Mouse (Mus musculus) layer of hippocampus, adult 18-20 months (tissue): ENCODE data around the gene Cd164. TPM values are rescaled to one million over a fixed set of nuclear protein-coding genes. Genes with fewer than 3 reads are reported as not detected.

Experiments used
- DNase-seq, 2 experiments: peaks; one replicate each; pipeline ENCODE4 v3.0.0; 2022; ENCODE audit warnings: low spot score in 2 of 2
- long read RNA-seq: library from polyadenylated mRNA; stranded (forward); transcript quantifications from one replicate; pipeline ENCODE4 v2.0.0, GENCODE M21; 2021
- total RNA-seq, 2 experiments: library from RNA; stranded (reverse); gene quantifications; 2 replicates each; pipeline ENCODE4 v1.2.3; 2021

Gene Cd164
- 10 to 100 TPM; 60.7 to 68.2 TPM for total RNA-seq
- long read RNA-seq, transcript Cd164-201 (6 exons, 2,922 nt) = major isoform, 47 of 53 reads
- long read RNA-seq, partial matches to known transcripts = 1 of 53 reads
- long read RNA-seq, other reads (novel, unspliced or antisense) = 5 of 53 reads

DNA sequence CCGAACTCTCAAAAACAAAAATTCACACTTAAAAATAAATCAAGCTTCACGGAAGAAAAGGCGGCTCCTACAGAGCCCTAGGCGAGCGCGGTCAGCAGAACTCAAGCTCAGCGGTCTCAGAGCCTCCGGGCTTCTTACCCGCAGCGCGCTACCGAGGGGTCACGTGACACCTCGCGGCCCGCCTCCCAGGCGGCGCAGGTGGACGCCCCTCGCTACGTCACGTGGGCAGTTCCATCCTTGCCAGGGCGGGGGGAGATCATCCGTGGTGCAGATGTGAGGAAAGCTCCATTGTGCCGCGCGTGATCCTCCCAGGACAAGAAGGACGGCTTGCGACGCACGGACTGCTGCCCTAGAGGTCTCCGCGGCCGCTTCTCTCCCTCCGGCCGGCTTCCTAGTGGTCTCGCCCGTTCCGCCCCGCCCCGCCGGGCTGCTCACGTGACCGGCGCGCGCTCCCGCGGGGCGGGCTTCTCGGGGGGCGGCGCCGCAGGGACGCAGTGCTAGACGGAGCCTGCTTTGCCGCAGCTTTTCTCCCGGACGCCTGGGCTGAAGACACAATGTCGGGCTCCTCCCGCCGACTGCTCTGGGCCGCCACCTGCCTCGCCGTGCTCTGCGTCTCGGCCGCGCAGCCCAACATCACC lies at the start of gene Cd164:
Gene Cd164, plus strand, starts transcription at position 434 of the 638 bp plus-strand sequence.
- peak; percentile 82 to 94 for DNase-seq

DNA sequence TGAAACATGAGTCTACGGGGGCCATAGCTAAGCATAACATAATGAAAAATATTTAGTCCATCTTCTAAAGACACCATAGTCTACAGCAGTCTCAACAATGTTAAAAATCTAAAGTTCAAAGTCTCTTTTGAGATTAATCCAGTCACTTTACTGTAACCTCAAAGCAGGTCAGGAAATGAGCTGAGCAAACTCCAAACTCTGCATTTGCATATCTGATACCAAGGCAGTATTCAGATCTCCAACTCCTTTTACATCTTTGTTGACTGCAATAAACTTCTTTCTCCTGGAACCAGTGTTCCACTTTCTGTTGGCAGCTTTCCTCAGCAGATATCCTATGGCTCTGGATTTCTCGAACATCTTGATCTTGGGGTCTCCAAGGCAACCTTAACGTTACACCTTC lies 48.5 kb upstream of the Cd164 start:
- DNase-seq = no peak

DNA sequence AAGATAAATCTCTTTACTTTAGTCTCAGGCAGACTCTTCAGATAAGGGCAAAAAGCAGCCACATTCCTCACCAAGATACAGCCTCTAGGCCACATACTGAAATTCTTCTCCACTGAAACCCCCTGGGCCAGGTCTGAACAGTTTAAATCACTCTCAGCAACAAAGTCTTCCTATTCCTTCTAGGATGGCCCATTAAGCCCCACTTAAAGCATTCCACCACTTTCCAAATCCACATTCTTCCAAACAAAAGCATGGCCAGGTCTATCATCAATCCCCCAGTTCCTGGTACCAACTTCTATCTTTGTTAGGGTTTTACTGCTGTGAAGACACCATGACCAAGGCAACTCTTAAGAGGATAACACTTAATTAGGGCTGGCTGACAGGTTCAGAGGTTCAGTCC lies 46.7 kb upstream of the Cd164 start:
- DNase-seq = no peak

DNA sequence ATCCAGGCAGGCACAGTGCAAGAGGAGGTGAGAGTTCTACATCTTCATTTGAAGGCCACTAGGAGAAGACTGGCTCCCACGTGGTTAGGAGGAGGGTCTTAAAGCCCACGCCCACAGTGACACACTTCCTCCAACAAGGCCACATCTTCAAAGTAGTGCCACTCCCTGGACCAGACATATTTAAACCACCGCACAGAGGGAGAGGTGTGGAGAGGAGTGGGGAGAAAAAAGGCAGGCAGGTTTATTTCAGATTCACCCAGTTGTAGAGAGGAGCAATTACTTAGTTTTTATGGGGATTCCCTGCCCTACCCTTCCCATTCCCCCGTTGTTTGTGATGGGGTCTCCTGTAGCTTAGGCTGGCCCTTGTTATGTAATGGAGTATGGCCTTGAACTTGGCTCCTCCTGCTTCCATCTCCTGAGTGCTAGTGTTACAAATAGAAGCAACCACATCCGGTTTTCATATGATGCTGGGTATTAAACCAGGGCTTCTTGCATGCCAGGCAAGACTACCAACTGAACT lies 46.2 kb upstream of the Cd164 start:
- no peak for DNase-seq

DNA sequence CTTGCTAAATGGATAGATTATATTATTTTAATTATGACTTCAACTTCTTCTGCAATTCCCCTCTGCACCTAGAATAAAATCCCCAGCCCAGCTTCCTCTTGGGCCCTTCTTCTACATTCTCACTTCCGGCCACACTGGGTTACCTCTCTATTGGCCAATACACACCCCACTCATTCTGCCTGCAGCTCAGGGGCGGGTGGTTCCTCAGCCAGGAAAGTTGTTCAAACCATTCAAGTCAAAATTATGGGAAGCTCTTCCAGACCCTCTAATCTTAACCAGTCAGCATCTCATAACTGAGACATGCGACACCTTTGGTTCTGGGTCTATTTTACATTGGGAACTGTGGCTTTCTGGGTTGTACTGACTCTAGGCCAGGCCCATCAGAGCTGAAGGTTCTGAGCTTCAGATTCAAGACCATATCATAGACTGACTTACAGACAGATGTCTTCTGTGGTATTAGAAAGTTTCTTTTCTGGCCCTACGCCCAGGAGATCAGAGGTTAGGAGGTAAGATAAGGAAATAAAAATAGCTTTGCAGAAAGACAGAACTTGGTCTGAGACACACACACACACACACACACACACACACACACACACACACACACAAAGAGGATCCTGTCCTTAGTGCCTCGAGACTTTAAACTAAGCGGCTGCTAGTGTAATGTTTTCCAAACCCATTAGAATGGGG lies 45.3 kb upstream of the Cd164 start:
- DNase-seq = no peak

DNA sequence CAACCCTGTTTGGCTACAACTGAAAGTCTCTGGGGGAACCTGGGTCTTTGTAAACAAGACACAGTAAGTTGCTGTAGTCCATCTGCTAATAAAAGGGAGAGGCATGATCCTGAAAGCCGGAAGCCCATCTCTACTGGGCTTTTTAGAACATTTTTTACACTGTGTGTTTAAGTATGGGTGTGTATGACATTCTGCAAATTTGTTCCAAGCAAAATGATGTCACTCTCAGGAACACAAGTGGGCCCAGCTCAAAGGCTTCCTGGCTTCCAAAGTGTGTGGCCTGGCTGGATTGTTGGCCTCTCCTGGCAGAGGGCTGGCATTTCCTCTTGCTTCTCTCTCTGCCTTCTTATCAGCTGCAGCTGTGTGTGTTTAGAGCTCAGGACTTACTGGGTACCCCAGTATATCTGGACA lies 44.2 kb upstream of the Cd164 start:
- no peak for DNase-seq

DNA sequence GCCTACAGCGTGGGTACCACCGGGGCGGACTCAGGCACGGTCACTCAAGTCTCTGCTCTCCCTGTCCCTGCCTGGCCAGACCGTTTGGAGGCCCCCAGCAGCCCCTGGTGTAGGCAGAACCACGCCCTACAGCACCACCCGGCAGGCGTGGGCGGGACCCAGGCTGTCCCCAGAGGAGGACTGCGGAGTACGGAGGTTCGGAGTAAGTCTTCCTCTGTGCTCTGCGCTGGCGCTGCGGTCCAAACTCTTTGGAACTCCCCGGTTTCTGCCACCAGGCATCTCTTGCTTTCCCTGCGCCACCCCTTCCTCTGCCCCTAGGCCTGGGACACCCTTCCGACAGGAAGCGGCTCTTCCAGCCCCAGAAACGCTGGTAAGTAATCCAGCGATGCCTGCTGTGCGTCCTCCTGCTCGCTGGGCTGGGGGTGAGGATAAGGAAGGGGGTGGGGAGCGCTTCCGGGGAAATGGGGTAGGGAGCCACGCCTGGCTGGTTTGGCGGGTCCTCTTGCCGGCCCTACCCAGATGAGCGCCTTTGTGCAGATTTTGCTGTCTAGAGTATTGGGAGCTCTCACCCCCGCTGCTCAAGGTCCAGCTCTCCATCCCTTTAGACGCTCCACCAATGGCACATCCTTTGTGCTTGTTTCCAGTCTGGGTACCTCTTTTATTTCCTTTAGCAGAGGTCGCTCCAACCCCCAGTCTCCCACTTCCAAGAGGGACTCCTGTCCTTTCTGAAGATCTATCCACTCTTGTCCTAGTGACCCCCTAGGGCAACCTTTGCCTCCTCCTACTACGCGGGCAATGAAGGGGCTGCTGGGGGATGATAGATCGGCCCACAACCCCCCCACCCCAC lies 42.8 kb upstream of the Cd164 start, which contains the start of gene Mical1:
Gene Mical1, plus strand, starts transcription at position 144 of the 847 bp plus-strand sequence.
- peak in 1 of 2 experiments; percentile 39 for DNase-seq

DNA sequence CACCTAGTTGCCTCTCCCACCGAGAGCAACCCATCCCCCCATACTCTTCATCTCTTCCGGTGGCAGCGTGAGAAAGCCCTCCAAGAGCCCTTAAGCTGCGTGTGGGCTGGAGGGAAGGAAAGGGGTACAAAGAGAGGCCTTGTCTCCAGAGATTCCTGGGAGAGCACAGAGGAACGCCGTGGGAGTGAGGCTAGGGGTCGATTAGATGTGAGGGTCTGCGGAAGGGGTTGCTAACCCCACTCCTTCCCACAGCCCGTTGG lies 42.3 kb upstream of the Cd164 start:
- DNase-seq = no peak

DNA sequence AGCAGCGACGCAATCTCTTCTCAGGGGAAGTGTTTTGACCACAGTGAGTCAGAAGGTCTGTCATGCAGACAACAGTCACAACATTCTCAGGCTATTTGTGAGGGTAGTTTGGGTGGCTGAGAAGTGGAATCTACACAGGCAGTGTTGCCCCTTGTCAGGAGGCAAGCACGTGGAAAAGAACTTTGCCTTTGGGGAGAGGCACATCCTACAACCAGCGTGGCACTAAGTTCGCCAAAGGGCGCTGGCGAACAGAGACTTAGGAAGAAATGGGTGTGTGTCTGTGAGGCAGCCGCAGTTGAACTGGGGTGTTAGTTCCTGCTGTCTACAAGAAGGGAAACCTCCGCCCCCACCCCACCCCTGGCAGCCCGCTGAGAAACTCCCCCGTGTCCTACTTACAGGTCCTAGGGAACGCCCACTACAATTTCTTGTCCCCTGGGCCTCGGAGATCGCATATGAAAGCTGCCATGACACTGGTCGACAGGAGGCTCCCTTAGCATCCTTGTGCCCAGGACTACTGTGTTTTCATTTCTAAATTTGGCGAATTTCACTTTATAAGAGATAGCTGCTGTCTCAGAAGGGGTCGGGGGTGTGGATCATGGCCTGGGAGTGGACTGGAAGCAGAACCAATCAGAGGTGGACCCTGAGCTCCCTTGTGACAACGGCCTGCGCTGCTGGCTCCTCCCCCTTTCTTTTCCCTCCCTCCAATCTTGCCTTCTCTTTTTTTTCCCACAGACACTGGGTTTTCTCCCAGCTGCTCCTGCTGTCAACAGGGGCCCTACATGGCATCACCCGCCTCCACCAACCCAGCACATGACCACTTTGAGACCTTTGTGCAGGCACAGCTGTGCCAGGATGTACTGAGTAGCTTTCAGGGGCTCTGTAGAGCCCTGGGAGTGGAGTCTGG lies 41.7 kb upstream of the Cd164 start:
- DNase-seq = peak in 1 of 2 experiments; percentile 51

DNA sequence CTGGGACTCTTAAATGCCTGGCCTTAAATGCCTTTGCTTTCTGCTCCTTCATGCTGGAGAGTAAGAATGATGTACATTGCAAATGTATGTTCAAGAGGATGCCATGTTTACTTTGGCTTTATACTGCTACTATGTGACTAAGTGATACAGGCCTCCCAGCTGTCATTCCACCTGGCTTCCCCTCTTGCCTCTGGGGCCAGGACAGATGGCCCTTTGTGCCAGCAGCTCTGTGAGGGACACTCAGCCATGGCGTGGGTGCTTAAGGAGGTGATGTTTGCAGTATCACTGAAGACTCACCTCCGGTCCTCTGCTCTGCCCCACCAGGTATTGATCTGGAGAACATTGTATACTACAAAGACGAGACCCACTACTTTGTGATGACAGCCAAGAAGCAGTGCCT lies 39.3 kb upstream of the Cd164 start:
- DNase-seq = no peak

DNA sequence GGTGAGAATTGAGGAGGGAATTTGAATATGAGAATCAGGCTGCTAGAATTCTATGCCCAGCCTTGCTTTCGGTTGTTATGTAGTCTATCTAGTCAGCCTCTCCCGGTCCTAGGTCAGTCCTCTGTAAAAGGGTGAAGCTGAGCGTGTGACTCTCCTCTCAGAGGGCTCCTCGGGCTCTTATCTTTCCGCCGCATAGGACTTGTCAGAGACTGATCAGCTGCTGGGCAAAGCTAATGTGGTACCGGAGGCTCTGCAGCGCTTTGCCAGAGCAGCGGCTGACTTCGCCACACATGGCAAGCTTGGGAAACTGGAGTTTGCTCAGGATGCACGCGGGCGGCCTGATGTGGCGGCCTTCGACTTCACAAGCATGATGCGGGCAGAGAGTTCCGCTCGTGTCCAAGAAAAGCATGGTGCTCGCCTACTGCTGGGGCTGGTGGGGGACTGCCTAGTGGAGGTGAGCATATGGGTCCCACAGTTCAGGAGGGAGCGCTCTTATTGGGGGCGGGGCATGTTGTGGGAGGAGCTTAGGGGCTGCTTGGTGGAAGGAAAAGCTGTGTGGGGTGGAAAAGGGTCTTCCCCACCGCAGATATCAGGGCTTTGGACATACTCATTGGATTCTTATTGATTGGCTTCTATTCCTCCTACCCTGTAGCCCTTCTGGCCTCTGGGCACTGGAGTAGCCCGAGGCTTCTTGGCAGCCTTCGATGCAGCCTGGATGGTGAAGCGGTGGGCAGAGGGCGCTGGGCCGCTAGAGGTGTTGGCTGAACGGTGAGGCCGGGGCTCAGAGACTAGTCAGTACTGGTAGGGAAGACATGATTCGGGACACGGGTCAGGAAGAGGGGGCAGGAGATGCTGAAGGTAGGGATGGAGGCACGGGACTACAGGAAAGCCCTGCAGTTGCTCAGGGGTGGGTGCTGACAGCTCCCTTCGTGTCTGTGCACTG lies 38.0 kb upstream of the Cd164 start:
- DNase-seq = no peak

DNA sequence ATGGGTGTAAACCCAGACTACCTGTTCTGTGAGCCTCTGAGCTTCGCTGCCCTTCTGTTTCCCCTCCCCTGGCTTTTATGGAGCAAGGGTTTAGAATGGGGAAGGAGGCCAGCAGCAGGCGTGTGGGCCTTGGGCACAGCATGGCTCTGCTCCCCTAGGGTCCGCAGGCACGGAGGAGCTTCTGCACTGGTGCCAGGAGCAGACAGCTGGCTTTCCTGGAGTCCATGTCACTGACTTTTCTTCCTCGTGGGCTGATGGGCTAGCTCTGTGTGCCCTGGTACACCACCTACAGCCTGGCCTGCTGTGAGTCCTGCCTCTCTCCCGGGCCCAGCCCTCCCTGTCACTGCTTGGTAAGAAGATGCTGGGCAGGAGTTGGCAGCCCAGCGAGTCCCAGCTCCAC lies 36.8 kb upstream of the Cd164 start:
- no peak for DNase-seq

DNA sequence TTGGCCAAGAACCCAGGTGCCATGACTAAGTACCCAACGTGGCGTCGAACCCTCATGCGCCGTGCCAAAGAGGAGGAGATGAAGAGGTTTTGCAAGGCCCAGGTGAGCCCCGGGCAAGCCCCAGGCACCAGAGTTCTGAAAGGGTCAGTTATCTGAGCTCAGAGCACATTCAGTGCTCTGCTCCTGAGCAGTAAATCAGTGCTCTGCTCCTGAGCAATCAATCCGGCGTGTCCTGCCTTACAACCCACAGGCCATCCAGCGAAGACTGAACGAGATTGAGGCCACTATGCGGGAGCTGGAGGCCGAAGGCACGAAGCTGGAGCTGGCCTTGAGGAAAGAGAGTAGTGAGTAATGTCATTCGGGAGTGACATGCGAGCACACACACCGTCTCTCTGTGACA lies 33.4 kb upstream of the Cd164 start:
- DNase-seq = no peak

DNA sequence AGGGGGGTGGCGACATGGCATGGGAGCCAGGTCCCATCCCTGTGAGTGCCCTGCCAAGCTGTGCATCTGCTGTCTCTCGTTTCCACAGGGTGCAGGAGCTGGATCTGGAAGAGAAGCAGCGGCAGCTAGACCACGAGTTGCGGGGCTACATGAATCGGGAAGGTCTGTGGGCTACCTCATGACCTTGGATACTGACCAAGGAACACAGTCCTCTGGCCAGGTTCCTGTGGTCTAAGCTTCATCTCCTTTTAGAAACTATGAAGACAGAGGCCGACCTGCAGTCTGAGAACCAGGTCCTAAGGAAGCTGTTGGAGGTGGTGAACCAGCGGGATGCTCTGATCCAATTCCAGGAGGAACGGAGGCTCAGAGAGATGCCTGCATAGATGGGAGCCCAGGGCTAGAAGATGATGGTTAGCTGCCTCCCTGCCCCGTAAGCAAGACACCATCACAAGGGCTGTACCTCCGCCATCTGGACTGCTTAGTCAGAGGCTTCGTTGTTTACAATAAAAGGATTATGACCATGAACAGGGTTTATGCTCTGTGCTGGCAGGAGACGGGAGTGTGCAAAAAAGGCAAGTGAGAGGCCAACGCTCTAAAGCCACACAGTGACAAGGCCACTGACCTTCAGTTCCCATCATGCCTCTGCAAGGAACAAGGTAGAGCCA lies 32.6 kb upstream of the Cd164 start:
- no peak for DNase-seq

DNA sequence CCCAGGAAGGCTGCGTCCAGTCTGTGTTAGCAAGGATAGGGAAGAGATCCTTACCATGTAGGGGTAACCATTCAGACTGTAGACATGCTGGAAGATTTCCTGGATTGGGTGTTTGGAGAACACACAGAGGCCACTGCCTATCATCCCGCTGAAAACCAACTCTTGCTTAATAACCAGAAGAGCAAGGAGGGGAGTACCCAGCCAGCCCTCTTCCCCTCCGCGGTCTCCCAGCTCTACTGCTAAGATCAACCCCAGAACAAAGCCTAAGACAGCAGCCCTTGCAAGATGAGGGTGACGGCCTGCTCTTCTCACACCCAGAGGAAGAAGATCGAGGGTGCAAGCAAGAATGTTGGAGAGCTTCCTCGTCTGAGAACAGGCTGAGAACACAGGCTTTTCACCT lies 30.3 kb upstream of the Cd164 start:
- no peak for DNase-seq

DNA sequence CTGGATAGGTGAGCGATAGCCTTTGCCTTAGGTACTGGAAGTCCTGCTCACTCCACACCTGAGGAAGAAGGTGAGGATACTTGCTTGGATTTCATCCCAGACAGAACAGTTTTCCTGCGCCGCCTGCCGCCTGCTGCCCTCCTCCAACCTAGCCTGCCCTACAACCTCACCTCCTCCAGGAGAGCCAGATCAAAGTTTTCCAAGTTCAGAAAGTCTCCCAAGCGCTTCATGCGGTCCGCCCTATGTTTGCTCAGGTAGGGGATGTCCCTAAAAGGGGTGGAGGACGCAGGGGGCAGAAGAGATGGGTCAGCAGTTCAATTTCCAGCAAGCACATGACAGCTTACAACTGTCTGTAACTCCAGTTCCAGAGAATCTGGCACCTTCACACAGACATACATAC lies 29.9 kb upstream of the Cd164 start:
- no peak for DNase-seq

DNA sequence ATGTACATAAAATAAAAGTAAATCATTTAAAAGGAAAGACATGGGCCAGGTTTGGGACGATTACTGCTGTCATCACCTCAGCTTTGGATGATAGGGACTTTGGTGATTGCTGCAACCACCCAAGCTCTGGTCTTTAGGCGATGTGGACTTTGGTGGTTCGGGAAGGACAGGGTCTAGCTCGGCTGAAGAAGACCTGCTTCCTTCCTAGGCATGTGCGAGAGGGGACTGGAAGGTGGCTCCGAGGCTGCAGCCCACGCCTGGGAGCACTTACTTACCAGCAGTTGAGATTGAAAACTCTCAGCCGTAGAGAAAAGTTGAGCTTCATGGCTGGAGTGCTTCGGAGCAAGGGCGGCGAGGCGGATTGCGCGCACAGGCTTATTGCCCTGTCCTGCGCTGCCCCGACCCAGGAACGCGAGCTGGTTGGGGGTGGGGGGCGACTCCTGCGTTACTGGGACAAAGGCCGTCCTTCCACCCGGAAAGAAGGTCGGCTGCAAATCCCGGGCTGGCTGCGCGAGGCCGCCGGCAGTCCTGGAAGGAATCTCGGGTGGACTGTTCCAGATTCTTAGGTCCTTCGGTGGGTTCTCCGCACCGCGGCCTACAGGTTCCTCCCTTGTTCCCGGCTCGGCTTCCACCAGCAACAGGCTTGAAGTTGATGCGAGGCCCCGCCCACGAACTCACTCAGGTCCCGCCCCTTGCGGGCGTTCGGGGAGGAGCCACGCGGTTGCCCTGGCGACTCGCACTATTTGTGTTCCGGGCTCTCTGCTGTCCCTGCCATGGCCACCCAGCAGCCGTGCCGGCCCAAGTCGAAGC lies 29.3 kb upstream of the Cd164 start, which contains the start of the genes Smpd2 and Ppil6:
Gene Smpd2, minus strand, starts transcription at position 662 of the 810 bp plus-strand sequence.
Gene Ppil6, plus strand, starts transcription at position 732 of the 810 bp plus-strand sequence.
- peak; percentile 89 to 94 for DNase-seq

DNA sequence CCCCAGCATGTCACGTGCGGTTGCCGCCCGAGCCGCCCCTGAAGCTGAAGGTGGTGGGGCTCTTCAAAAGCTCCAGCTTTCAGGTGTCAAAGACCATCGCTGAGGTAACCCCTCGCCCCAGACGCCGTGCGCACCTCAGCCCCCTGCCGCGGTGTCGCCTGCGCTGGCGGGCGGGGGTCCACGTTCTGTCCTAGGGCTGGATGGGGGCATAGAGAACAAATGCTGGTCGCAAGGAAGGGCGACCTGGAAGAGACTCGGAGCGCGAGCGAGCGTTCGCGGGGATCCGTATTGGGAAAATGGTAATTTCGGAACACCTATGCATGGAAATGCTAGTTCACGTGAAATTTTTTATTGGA lies 28.7 kb upstream of the Cd164 start:
- DNase-seq = no peak
